Mouse (Mus musculus) embryonic facial prominence, embryonic 14.5 days (tissue): ENCODE measurements around the gene Traf3. TPM values are rescaled to one million over a fixed set of nuclear protein-coding genes. Genes with fewer than 3 reads are reported as not detected.

Source experiments
- ATAC-seq: fragments of 200-750 bp; cut with Nextera tagmentation; 2 replicates; pipeline ENCODE4 v1.8.0; 2017; ENCODE audit warnings: low read depth, moderate number of reproducible peaks, moderate TSS enrichment
- DNase-seq: peaks from one replicate; pipeline ENCODE4 v3.0.0-alpha.2; 2015; ENCODE audit warnings: low spot score
- H3K27ac ChIP-seq: fragments of 300-500 bp; sonication (generic); replicated peaks from 2 replicates; pipeline ENCODE4 v1.5.1; 2014; ENCODE audit warnings: low read depth, mild to moderate bottlenecking, low read length, moderate library complexity
- H3K27me3 ChIP-seq: fragments of 300-500 bp; sonication (generic); replicated peaks from 2 replicates; pipeline ENCODE4 v1.6.1; 2014; ENCODE audit warnings: low read length; ENCODE audit not compliant: control insufficient read depth, insufficient read depth
- H3K36me3 ChIP-seq: fragments of 300-500 bp; sonication (generic); 2 replicates; pipeline ENCODE4 v1.6.1; 2014; ENCODE audit warnings: low read length, mixed read lengths; ENCODE audit not compliant: control insufficient read depth, insufficient read depth
- H3K4me1 ChIP-seq: fragments of 300-500 bp; sonication (generic); 2 replicates; pipeline ENCODE4 v1.6.1; 2014; ENCODE audit warnings: antibody characterized with exemption, low read length; ENCODE audit not compliant: control insufficient read depth, insufficient read depth
- H3K4me2 ChIP-seq: fragments of 300-500 bp; sonication (generic); 2 replicates; pipeline ENCODE4 v1.6.1; 2014; ENCODE audit warnings: low read depth, mild to moderate bottlenecking, low read length, moderate library complexity, mixed read lengths
- H3K4me3 ChIP-seq: fragments of 300-500 bp; sonication (generic); 2 replicates; pipeline ENCODE4 v1.5.1; 2014; ENCODE audit warnings: low read depth, mild to moderate bottlenecking, low read length
- H3K9ac ChIP-seq: fragments of 300-500 bp; sonication (generic); 2 replicates; pipeline ENCODE4 v1.6.1; 2014; ENCODE audit warnings: low read depth, mild to moderate bottlenecking, low read length, moderate library complexity, mixed read lengths
- H3K9me3 ChIP-seq: fragments of 300-500 bp; sonication (generic); 2 replicates; pipeline ENCODE4 v1.6.1; 2016; ENCODE audit warnings: low read length; ENCODE audit not compliant: control insufficient read depth
- WGBS: fragments of 180-500 bp; shearing (Covaris S2); extraction: QIAGEN DNeasy Blood & Tissue Kit; methylation state at CpG from one replicate; pipeline ENCODE4 v1.1.7; 2014; 5-methylcytosine and 5-hydroxymethylcytosine counted together
- polyA plus RNA-seq: library from polyadenylated mRNA; unstranded; fragments of >200 nt; fragmentation: Nextera tagmentation; extraction: Ambion mirVana; gene quantifications from 2 replicates; pipeline ENCODE4 v1.2.1, GENCODE M21; 2014

Traf3 gene
- polyA plus RNA-seq, 1 experiment from 2014 or later, result 13.4 TPM

DNA sequence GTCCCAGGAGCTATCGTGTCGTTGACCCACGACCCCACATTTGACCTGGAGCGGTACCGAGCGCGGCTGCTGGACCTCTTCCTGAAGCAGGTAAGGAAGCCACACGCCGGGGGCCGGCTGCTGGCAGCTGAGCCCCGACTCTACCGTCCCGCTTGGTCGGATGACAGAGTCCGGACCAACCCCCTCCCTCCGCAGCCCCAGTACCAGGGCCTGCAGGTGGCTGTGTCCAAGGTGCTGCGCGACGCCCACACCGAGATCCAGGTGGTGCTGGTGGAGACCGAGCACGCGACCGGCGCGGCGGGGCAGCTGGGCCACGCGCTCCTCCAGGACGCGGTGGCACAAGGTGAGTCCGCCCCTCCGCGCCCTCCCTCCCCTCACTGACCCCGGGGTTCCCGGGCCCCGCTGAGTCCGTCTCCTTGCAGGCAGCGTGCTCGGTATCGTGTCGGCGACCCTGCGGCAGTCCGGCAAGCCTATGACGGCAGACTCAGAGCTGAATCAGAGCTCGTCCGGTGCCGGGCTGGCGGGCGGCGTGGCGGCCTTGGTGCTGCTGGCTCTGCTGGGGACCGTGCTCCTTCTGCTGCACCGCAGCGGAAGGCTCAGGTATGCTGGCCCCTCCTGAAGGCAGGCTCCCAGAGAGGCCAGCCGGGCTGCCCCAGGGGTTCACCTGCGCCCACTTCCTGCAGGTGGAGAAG lies 109.1 kb downstream of the Traf3 start:
- ATAC-seq (no peak), DNase-seq (no peak)
- H3K4me2 ChIP-seq, result peak overlapping the region; percentile 86
- H3K9ac ChIP-seq, result peak overlapping the region; percentile 57
- no peak overlapping the region for H3K27ac ChIP-seq
- 1% methylated on average over 23 of the region's 58 CpGs for WGBS
- peak overlapping the region; percentile 47 for H3K4me3 ChIP-seq
- H3K27me3 ChIP-seq, result peaks cover 71% of the 10 kb centered on the region
- peaks cover 13% of the 10 kb centered on the region for H3K4me1 ChIP-seq
- peaks cover 11% of the 10 kb centered on the region; the same call in 1 of the 2 replicates for H3K9me3 ChIP-seq
- no peaks in the 10 kb centered on the region for H3K36me3 ChIP-seq

DNA sequence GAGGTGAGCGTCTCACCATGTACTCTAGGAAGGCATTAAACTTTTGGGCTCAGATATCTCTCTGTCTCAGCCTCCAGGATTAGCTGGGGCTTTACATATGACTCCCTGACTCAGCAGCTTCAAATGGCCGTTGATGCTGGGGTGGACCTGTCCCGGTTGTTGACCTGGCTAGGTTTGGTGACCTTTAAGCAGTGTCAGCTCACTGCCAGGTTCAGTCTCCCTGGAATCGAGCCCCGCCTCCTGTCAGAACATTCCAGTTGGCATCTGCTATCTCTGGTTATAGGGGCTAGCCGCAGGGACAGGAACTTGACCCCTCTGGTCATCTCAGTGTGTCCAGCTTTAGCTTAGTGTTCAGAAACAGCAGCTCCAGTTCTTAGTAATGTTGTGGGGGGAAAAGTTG lies 110.2 kb downstream of the Traf3 start:
- Histone ChIP-seq H3K36me3 (no peaks in the 10 kb centered on the region), H3K4me1 (peaks cover 13% of the 10 kb centered on the region), H3K9ac (no peak overlapping the region), H3K4me3 (no peak overlapping the region), H3K27ac (no peak overlapping the region), H3K27me3 (peaks cover 60% of the 10 kb centered on the region), H3K9me3 (peaks cover 11% of the 10 kb centered on the region; the same call in 1 of the 2 replicates), H3K4me2 (no peak overlapping the region)
- DNase-seq, result no peak
- WGBS, result 47% methylated on average over 6 of the region's 6 CpGs
- no peak for ATAC-seq

DNA sequence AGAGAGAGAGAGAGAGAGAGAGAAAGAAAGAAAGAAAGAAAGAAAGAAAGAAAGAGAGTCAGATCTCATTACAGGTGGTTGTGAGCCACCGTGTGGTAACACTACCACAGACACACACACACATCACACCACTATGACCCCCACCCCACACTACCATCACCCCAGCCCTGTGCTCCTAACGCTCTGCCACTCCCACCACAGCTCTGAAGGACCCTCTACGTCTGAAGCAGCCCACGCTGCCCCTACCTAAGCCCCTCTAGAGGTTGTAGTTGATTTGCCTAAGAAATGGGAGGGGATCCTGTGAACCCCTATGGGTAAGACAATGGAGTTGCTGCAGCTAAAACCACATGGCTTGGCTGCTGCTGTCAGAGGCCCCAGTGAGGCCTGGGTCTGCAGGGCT lies 117.4 kb downstream of the Traf3 start:
- H3K4me3 ChIP-seq, result no peak overlapping the region
- H3K4me2 ChIP-seq, result no peak overlapping the region
- no peak overlapping the region for H3K9ac ChIP-seq
- H3K27ac ChIP-seq, result no peak overlapping the region
- no peaks in the 10 kb centered on the region for H3K27me3 ChIP-seq
- ATAC-seq, result no peak
- peaks cover 8% of the 10 kb centered on the region; the same call in 1 of the 2 replicates for H3K9me3 ChIP-seq
- DNase-seq, result no peak
- H3K4me1 ChIP-seq, result peaks cover 10% of the 10 kb centered on the region; the same call in 1 of the 2 replicates
- WGBS, result 57% methylated on average over 4 of the region's 4 CpGs
- H3K36me3 ChIP-seq, result no peaks in the 10 kb centered on the region

DNA sequence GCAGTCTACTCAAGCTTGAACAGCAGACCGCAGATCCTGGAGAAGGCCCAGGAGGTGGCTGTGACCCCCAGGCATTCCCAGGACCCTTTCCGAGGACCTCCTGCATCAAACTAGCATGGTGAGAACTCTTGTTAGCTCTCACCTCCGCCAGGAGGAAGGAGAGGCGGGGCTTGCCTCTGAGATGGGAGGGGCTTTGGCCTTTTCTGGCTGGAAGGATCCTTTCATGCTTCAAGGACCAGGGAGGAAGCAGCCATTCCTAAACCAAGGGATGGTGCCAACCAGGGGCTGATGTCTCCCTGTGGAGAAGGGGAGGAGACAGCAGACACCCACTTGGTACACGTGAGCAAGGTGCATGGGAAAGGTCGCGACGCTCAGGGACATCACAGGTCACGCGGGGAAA lies 118.4 kb downstream of the Traf3 start:
- Histone ChIP-seq H3K4me1 (peaks cover 10% of the 10 kb centered on the region; the same call in 1 of the 2 replicates), H3K27ac (no peak overlapping the region), H3K9ac (no peak overlapping the region), H3K4me2 (peak overlapping the region; percentile 41), H3K27me3 (no peaks in the 10 kb centered on the region), H3K36me3 (no peaks in the 10 kb centered on the region), H3K4me3 (no peak overlapping the region), H3K9me3 (no peaks in the 10 kb centered on the region)
- ATAC-seq, result no peak
- peak; percentile 23 for DNase-seq
- 18% methylated on average over 10 of the region's 10 CpGs for WGBS

DNA sequence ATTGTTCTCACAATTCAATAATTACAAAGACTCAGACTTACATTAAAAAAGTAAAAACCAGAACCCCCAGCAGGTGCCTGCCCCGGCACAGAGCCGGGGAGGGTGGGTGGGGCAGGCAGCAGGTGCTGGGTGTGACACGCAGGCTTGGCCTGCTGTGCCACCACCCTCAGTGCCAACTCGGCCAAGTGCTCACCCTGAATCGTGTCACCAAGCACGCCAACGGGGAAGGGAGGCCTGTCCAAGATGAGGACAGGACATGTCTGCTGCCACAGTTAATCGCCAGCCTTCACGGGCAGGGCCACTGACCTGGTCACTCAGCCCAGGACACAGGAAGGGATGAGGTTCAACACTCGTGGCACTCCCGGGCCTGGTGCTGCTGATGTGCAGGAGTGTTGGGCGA lies 126.9 kb downstream of the Traf3 start:
- 87% methylated on average over 6 of the region's 12 CpGs for WGBS
- Histone ChIP-seq H3K36me3 (peaks cover 70% of the 10 kb centered on the region), H3K4me3 (no peak overlapping the region), H3K9ac (no peak overlapping the region), H3K4me1 (no peaks in the 10 kb centered on the region), H3K9me3 (no peaks in the 10 kb centered on the region), H3K27ac (no peak overlapping the region), H3K4me2 (no peak overlapping the region), H3K27me3 (no peaks in the 10 kb centered on the region)
- DNase-seq, result no peak
- no peak for ATAC-seq

DNA sequence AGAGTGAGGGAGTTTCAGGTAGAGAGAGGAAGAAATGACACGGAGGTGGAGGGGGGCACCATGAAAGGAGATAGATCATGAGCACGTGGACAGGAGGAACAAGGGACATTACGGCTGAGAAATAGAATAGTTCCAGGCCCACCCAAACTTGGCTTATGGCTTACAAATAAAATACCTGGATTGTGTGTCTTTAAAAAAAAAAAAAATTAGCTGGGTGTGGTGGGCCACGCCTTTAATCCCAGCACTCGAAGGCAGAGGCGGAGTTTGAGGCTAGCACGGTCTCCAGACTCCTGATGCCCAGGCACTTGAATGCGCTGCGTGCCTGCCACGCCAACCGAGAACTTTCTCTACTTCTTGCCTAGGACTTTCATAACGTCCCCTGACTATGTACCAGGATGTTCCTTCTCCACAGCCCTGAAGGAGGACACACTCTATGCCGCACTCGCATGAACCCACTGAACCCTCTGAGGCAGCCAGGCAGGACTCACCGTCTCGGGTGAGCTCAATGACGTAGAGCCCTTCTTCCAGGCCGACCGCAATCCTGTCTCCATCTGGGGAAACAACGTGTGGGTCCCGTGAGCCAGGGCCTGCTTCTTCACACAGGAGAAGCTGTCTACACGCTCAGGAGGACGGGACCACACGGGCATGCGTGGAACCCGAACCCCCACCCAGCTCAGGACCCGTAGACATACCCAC lies 135.3 kb downstream of the Traf3 start:
- no peaks in the 10 kb centered on the region for H3K4me1 ChIP-seq
- H3K9me3 ChIP-seq, result no peaks in the 10 kb centered on the region
- H3K27me3 ChIP-seq, result no peaks in the 10 kb centered on the region
- no peak overlapping the region for H3K27ac ChIP-seq
- DNase-seq (no peak), ATAC-seq (no peak)
- H3K9ac ChIP-seq, result no peak overlapping the region
- H3K36me3 ChIP-seq, result peaks cover 95% of the 10 kb centered on the region
- no peak overlapping the region for H3K4me2 ChIP-seq
- WGBS, result 96% methylated on average over 27 of the region's 27 CpGs
- H3K4me3 ChIP-seq, result no peak overlapping the region

DNA sequence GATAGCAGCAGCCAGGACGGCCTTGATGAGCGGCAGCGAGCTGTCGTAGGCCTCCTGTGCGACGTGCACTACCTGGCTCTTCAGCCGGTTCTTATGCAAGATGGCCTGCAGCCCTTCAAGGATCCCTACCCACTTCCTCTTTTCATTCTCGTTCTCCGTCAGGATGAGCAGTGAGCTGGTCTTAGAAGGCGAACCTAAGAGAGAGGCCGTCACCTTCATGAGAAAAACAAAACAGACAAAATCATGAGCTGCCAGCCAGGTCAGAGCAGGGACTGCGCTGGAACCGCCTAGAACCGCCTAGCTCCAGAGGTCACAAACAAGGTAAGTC lies 135.8 kb downstream of the Traf3 start:
- no peak overlapping the region for H3K9ac ChIP-seq
- no peak overlapping the region for H3K4me3 ChIP-seq
- peaks cover 95% of the 10 kb centered on the region for H3K36me3 ChIP-seq
- H3K27me3 ChIP-seq, result no peaks in the 10 kb centered on the region
- H3K27ac ChIP-seq, result no peak overlapping the region
- H3K4me1 ChIP-seq, result no peaks in the 10 kb centered on the region
- H3K4me2 ChIP-seq, result no peak overlapping the region
- DNase-seq, result no peak
- ATAC-seq, result no peak
- H3K9me3 ChIP-seq, result no peaks in the 10 kb centered on the region
- WGBS, result 95% methylated on average over 14 of the region's 14 CpGs

DNA sequence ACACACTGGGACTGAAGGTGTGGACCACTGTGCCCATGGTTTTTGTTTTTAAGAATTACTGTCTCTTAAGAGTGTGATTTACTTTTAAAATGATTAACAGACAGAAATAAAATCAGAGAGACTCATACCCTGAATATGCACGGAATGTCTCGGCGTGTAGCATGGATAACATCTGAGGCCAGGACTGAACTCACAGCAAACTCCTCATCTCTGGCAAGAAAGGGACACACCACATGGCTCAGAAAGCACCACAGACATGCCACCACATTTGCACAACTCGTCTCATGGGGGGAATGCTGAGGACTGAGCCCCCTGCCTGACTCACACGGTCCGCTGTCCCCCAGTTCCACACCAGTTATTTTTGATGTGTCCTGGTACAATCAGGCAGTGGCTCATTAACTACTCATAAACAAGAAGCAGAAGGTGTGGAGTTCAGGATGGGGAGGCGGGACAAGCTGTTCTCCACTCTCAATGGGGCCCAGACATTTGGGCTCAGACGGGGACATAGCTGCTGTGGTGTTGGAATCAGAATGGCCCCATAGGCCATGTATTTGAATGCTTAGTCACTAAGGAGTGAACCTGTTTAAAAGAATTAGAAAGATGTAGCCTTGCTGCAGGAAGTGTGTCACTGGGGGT lies 137.7 kb downstream of the Traf3 start:
- WGBS, result 88% methylated on average over 8 of the region's 8 CpGs
- H3K27ac ChIP-seq, result no peak overlapping the region
- no peak for DNase-seq
- no peak for ATAC-seq
- H3K4me3 ChIP-seq, result no peak overlapping the region
- peaks cover 93% of the 10 kb centered on the region for H3K36me3 ChIP-seq
- no peaks in the 10 kb centered on the region for H3K4me1 ChIP-seq
- no peak overlapping the region for H3K4me2 ChIP-seq
- no peaks in the 10 kb centered on the region for H3K27me3 ChIP-seq
- no peak overlapping the region for H3K9ac ChIP-seq
- no peaks in the 10 kb centered on the region for H3K9me3 ChIP-seq
